Mouse (Mus musculus): ENCODE measurements at regions not wholly inside any gene's neighbourhood (a gene's known extent, or its start where the extent isn't known, plus 50 kb on each side); places are given as distances from the start of the nearest gene placed in this dataset.
"Not testable (repeated sequence)": the region's sequence is repeated elsewhere in the genome, so short reads cannot be mapped to it uniquely, and the experiment has no call there.

DNA sequence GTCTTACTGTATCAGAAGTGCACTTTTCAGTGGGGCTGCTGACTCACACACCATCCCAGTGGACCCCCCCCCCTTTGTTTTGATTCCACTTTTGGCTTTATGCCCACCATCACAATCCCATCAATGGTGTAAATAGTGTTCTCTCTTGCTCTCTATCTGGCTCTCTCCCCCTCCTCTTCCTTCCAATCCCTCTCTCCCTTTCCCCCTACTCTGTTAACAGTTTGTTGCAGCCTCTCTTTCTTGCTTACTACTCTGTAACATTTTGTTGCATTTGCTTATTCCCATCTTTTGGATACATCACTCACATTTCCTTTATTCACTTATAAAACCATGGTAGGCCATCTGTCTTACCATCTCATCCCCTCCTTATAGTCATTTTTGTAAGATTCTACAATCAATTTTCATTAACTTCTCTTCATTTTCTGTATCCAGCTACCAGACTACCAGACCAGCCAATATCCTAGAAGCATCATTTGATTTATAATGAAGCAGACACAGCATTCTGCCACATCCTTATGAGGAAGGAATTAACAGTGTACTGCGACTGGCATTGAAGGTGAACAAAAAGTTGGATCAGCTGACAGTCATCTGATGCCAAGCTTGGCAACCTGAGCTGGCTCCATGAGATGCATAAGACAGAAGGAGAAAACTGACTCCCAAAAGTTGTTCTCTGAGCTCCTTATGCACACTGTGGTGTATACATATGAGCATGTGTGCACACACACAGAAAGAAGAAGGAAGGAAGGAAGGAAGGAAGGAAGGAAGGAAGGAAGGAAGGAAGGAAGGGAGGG is 181.5 kb upstream of the Plcz1 start:
- DNase-seq: no peak

DNA sequence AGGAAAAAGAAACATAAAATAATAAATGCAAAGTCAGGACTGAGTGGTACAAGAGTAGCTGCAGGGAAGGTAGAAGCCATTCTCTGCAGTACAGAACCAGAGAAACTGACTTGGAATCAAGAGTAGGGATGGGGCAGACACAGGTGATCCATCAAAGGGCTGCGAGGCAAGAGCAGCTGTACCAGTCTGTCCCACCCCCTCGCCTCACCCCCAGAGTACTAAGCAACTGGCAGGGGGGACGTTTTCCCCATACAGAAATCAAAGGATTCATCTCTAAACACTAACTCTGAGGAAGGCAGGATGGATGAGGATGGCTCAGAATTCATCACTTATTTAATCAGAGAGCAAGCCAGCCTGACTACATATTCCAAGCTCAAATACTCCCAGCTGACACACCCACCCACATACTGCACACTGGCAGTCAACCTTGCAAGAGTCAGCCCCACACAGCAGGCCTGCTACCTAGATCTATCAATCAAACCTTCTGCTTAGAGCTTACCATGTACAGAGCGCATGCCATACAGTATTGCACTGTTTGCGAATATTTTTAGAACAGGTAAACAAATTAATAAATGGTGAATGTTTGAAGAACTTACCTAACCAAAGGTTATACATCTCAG is 180.5 kb upstream of the Plcz1 start:
- no peak for DNase-seq

DNA sequence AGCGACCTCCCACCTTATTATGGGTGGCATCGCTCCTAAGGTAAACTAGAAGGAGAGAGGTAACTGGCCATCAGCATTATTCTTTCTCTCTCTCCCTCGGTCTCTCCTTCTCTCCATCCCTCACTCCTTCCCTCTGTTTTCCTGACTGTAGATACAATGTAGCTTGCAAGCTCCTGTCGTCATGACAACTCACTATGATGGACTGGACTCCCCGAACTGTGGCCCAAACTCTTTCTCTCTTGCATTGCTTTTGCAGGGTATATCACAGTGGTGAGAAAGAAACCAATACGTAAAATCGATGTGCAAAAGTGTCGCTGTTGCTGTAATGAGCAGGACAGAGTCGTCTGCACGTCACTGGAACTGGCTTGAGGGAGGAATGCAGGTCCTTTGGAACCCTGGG is 177.5 kb upstream of the Plcz1 start:
- no peak for DNase-seq

DNA sequence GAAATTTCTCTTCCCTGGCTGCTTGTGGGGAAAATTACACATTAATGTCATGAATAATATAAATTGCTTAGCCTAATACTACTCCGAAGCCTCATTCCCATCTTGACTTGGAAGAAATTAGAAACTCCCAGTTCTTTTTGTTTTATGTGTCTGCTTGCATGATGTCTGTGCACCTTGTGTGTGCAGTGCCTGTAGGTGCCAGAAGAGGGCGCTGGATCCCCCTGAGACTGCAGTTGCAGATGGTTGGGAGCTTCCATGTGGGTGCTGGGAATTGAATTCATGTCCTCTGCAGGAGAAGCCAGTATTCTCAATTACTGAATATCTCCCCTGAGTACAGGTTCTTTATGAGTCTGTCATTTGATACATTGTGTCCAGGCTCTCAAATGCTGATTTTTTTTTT is 171.1 kb upstream of the Plcz1 start:
- DNase-seq: no peak

DNA sequence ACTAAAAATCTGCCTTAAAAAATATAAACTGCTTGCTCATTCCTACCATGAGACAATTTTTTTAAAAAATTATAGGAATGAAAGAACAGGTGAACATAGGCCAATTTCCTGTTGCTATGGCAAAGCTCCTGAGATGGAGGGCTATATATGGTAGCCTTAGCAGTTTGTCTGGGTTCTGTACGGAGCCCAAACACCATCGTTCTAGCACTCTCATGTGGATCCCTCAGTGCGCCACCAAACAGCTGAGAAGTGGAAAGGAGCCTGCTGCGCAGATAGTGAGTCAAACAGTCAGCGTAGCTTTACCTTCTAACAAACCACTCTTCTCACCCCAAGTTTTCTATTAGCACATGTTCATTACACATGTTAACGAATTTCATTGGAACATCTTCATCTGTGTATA is 168.9 kb upstream of the Plcz1 start:
- DNase-seq: no peak

DNA sequence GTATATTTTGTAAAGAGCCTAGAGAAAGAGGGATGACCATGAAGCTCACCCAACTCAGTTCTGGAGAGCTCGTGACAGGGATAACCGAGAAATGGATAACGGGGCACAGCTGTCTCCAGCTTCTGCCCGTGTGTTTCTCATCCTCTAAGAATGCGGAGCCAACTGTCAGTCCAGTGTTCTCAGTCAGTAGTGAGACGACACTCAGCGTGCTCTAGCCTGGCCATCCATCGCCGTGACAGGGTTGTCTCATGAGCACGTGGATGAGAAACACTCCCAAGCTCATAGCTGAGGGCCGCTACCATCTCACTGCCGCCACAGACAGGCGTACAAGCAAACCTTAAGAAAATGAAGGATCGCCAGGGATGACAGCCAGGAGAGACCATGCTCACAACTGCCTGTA is 167.8 kb upstream of the Plcz1 start:
- no peak for DNase-seq

DNA sequence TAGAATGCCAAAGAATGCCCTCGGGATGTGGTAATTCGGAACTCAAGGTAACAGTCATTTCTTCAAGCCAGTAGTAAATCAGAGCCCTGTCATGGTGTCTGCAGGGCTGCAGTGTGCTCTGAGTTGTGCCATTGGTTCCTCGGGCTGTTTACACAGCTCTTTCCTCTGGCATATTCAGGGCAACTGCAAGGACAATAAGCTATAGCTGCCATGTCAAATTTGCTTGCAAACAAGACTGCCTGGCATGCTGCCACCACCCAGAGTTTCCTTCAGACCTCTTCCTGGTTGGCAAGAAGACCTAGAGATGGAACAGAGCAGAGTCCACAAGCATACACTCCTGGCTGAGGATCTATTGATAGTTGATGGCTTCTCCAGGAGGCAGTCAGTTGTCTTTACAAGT is 167.1 kb upstream of the Plcz1 start:
- DNase-seq: no peak

DNA sequence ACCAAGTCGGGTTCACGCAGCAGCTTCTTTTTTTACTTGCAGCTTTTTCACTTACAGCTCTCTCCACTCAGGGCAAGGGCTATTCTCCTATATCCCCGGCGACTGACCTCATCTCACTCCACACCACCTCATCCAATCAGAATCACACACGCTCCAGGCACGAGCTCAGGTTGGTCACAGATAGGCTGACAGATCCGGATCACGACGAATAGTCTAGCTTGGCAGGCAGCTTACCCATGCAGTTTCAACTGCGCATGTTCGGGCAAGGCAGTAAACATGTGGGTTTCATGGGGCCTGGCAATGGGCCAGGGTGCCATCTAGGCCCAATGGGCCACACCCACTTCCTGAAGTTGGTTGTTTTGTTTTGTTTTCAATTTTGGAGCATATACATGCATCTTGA is 165.4 kb upstream of the Plcz1 start:
- not testable (repeated sequence) for DNase-seq

DNA sequence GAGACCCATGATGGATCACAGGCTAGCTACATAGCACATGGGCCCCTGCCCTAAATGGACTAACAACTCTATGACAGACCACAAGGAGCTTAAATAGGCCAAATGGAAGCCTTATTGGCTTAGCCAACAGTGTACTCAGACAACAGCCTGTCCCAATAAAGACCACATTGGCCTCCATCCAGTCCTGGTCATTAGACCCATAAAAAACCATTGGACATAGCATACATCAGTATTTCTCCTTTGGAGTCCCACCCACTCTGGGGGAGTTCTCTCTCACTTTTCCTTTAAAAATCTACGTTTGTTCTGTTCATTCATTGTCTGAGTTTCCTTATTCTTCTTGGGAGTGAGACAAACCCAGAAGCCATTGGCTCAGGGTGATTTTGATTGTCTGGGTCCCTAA is 160.1 kb upstream of the Plcz1 start:
- DNase-seq: no peak

DNA sequence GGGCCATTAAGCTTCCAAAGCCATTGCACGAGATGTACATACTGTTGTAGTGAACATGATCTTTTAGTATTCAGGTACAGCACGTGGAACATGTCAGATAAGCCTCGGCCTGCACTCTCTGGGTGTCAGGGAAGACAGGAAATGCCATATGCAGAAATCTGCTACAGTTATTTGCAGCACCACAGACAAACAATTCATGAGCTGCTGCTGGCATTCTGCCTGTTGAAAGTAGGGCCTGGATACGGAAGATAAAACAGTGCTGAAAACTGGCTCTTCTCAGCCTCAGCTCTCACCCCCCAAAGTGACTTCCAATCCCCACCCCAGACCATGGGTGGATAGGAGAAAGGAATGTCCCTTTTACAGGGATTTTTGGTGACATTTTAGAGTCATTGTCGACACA is 159.1 kb upstream of the Plcz1 start:
- DNase-seq: no peak

DNA sequence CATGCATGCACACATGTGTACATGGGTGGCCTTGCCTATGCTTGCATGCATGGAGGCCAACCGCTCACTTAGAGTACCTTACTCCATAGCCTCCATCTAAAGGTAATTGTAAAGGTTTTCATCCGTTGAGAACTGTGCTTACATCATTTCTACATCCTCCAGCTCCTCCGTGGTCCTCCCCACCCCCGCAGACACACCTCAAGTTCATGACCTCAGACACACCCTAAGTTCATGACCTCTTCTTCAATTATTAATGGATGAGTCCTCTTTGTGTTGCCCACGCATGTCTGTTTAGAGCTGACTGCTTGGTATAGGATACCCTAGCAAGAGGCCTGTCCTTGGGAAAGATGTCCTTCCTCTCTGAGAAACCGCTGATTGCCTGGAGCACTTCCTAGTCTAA is 156.8 kb upstream of the Plcz1 start:
- no peak for DNase-seq

DNA sequence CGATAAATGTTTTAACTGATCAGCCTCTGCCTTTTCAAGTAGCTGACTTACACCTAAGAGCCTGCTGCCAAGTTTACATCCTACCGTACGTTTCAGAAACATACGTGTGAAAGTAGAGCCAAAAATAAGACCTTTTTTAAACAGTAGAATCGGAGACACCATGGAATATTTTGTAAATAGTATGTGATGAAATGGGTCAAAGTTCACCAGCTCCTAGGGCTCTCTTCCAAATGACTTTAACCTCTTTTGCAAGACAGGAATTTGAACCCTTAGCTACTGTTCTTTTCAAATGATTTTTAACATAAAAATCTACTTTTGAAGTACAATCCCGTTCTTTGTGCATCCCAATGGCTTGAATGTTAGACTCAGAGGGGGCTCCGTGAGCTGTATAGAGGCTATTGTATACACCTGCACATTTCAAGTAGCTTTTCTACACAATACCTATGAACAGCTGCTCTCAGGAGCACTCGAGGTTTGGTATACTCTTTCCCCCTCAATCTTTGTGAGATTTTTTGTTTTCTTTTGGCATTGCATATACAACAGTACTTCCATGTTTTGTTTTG is 155.9 kb upstream of the Plcz1 start:
- DNase-seq: no peak

DNA sequence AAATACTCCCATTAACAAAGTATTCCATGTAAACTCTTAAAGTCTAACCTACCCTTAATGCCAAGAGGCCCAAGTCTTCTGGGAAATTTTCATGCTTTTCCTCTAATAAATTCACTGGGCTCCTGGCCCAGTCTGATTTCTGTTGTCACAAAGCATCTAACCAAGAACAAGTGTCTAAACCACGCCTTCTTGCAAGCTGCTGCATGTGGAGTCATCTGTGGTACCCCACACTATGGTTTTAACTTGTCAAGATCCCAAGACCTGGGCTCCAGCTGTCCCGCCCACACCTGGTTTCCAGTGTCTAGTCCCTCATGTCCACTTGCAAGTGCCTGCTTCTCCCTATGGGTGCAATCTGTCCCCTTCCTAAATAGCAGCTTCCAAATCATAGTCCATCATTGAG is 153.0 kb upstream of the Plcz1 start:
- no peak for DNase-seq

DNA sequence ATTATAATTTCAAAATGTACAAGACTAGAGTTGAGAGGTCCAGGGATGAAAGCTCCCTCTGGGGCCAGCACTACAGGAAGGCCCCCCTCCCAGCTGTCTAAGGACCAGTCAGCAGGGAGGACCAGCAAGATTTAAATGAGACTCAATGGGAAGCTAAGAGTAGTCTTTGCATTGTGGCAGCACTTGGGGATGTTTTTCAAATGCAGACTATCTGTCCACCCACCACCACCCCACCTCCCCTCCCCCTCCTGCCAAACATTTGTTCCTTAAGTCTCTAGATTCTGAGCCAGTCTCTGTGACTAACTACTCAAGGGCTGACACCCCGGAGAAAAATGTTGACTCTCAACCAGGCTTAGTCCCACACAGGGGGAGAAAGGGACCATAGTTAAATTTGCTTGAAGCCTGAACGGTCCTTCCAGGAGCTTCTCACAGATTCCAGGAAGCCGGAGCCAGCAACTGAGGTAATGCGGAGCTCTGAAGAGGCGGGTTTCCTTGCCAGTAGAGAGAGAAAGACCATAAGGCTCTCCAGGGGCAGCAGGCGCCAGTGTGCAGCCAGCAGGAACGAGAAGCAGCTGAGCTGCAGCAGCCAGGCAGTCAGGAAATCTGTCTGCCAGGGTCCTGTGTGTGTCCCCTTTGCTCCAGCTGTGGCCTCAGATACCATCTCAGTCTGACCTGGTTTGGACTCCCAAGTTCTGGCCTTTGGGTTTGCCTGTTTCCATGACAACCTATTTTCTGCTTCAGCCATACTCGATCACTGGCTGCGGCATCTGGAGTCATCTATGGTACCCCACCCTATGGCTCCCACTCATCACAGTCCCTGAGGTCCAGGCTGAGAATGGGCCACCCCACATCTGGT is 152.1 kb upstream of the Plcz1 start:
- no peak for DNase-seq

DNA sequence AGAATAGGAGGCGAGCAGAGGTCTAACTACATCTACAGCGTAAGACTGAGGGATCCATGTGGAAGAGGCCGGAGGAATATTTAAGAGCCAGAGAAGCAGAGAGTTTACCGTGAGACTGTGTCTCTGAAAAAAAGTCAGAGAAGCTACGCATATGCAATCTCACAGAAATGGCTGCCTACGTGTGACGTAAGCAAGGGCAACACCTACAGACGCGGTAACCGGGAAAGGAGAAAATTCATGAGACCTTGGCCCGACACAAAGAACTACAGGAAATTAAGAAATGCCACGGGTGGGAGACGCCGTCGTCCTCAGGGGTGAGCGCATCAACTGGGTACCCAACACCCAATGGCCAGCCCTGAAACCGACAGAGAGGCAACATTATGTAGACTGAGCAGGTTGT is 151.3 kb upstream of the Plcz1 start:
- DNase-seq: no peak

DNA sequence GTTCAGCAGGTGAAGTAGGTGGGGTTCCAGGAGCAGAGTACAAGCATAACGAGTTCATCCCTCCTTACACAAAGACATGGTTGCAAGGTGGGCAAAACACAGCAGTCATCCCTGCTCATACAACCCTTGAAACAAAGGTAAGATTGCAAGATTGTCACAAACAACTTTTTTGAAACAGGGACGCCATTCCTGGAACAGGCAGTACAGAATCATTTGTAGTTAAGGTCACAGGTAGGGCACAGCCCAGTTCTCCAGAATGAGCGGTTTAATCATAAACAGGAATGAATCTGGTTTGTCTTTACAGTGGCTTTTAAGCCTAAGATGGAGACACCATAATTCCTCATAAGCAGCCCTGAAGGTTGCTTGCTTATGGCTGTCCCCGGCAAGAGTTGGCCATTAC is 150.1 kb upstream of the Plcz1 start:
- no peak for DNase-seq

DNA sequence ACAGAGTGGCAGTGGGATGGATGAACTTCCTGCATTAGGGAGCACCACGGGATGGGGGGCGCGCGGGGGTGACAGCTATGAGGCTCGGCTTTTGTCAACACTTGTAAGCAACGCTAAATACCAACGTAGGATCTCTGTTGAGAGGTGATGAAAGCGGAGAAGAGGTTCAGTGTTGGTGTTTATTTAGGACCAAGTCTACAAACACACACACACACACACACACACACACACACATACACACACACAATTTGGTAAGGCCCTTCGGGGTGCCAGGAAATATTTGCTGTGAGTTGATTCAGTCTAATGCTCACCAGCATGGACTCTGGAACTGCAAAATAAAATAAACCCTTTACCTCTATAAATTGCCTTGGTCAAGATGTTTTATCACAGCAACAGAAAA is 148.3 kb upstream of the Plcz1 start:
- no peak for DNase-seq

DNA sequence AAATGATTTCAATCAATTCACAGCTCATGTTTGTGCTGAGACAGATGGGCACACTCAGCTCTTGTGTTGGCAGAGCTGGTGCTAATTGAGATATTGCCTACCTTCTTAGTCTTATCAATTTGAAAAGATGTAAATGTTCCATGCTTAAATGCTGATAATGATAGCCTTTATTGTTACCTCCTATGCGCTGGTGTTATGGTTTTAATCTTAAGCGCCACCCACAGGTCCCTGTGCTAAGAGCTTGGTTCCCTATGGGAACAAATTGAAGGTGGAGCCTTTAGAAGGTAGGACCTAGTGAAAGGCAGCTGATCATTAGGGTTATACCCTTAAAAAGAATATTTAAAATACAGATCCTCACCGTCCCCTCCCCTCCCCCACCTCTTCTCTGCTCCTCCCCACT is 146.5 kb upstream of the Plcz1 start:
- DNase-seq: no peak

DNA sequence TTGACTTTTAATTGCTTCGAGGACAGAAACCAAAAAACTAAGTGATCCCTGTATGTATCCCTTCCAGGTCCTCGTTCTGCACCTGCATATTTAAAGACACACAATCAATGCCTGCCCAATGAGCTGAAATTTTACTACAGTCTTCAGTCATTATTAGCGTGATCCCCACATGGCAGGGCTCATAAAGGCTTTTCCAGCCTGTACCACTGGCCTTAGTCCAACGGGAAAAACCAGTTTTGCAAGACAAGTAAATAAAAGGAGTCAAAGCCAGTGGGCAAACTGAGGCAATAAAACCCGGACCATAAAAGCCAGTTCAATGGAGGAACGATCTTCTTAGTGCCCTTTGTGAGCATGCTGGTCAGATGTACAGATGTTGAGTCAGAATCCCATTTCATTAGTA is 145.8 kb upstream of the Plcz1 start:
- no peak for DNase-seq

DNA sequence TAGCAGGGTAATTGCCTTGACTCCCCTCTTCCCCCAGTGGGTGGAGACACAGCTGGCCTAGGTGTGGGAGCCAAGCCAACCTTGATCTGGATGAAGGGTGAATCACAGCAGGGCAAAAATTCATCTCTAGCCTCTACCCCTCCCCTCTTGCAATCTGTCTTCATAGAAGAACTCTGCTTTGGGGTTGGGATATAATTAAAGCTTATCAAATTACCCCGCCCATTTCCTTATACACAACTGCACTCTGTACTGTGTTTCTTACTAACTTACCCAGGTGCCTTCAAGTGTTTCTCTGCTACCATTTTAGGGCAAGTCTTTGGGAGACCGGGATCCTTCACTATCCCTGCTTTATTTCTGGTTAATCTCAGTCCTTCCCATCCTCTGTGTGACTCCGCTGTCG is 138.7 kb upstream of the Plcz1 start:
- DNase-seq: no peak

DNA sequence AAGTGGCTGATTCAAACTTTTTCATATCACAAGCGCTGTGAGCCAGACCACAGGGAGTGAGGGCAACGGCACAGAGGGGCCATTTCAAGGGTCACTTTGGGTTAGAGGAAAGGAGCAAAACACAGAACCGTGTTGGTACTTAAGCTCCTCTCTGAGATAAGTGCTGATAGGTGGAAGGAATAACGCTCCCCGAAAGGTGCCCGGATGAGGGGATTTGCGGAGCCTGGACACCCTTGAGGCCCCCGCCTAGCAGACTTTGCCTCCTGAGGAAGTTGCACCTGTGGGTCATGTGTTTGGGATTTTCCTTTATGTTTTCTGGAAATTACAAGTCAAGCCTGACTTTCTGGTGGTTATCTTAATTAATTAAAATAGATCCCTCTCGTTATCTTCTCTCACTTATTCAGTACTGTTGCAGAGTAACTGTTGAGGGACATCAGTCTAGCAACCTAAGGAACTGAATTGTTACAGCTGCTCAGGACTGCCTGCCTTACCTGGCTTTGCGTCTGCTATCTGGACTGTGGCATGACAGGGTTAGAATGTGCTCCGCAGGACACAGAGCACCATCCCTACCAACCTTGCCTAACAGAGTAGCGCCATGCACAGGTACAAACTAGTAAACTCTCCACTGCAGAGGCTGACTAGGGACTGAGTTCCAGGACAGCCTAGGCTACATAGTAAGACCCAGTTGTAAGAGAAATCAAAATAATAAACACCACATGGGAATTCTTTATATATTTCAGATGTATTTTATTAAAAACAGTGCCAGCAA is 137.4 kb upstream of the Plcz1 start:
- DNase-seq: no peak

DNA sequence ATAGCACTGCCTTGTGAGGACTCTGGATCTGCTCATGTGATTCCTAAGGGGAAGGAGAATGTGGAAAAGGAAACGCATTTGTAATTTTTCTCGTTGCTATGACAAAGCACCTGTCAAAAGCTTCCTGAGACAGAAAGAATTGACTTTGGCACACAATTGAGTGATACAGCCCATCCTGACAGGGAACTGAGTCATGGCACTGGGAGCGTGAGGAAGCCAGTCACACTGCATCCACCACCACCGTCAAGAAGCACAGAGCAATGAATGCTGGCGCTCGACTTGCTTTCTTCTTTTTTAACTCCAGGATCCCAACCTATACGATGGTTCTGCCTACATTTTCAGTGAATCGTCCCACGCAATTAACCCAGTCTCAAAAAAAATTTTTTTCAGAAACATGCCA is 131.5 kb upstream of the Plcz1 start:
- no peak for DNase-seq

DNA sequence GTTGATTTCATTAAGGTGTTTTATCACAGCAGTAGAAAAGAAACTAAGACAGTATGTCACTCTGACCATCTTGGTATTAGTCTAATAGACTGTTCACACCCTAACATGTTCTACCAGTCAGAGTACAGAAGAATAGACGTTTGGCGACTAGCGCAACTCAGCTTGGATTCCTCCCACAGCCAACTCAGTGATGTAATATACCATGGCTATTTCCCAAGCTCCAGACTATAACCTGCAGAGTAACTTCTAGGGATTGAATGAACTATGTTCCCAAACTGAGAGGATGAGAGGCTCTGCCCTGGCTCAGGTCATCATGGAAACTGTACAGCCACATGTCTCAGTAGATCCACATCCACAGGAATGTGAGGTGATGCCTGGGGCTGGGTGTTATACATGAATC is 128.6 kb upstream of the Plcz1 start:
- DNase-seq: no peak

Measured in spleen, adult 18-20 months (tissue).